Mouse (Mus musculus) megakaryocyte-erythroid progenitor cell, adult 5 weeks (primary cell): ENCODE measurements around the gene Tjp3. TPM values are rescaled to one million over a fixed set of nuclear protein-coding genes. Genes with fewer than 3 reads are reported as not detected.

ENCODE experiments used
- polyA plus RNA-seq: library from polyadenylated mRNA; stranded (reverse); fragments of >175 nt; gene quantifications from 2 replicates; pipeline ENCODE4 v1.2.3, GENCODE M21; 2012

The Tjp3 gene
- polyA plus RNA-seq: 15.6 and 16.5 TPM in 2 replicates

DNA sequence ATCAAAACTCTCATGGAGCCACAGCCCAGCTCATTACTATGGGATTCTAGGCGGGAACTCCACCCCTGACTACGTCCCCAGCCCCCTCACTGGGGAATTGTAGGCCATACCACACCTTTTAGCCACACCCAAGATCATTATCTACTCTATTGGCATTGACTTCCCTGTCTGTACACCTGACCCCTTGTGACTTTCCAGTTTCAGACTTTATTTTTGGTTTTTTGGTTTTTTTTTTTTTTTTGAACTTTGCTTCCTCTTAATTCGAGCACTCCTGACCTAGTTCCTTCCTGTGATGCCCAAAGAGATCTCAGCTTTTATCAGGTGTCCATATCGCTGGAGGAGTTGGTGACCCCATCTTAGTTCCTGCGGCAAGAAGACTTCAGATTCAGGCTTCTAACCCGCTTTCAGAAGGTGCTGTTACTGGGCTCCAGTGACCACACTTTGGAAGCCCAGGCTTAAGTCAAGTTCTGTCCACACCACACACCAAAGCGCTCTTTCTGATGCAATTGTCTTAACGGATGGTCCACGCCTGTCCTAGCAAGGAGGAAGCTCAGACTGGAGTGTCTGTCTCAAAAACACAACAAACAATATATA is at the start of gene Tjp3:
TSS of gene Tjp3 (minus strand) at position 71 of the 594 bp plus-strand sequence.

DNA sequence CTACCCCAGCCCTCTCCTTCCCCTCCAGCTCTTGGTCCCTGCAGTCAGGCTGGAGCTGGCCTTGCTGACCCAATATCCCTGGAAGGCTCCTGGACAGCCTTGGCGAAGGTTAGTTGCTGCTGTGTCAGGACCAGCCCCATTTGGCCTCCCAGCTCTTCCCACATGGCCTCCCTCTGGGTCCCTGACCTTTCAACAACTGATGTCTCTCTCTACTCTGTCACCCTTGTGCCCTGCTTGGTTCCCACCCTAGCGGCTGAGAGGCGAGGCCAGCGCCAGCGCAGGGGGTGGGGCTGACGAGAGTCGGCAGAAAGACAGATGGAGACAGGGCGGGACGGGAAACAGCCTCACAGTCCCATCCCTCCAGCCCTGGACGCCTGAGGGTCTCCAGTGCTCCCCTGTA is 37.0 kb upstream of the Tjp3 start, which contains the start of gene Tbxa2r:
TSS of gene Tbxa2r (plus strand) at position 346 of the 400 bp plus-strand sequence.

DNA sequence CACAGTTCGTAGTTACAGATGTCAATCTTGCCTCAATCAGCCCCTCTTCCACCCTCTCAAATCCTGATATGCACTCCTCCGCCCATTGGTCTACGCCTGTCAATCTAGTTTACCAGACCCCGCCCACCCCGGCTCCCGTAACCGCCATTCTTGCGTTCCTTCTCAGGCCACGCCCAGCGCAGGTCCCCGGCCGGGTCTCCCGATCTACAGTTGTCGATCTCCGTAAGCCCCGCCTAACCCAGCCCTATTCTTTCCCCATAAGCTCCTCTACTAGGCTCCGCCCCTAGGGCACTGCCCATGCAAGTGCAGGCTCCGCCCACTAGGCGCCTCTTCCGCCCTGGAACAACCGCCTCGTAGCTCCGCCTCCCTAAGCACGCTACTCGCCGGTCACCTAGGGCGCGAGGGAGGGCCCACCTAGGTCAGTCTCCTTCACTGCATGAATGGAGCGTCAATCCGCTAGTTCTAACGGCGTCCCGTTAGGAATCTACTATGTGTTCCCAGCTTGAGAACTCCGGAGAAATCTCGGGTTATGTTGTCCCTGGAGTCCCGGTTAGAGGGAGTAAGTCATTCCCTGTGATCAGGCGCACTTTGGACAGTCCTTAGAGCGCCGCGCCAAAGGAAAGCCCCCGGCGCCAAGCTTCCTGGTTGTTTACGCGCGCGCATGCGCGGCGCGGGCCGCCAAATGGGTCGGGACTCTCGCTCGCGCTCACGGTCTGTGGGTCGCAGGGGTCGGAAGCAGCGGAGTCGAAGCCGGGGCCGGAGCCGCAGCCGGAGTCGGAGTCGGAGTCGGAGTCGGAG is 29.4 kb upstream of the Tjp3 start, which contains the start of gene Cactin:
TSS of gene Cactin (plus strand) at position 554 of the 798 bp plus-strand sequence.

DNA sequence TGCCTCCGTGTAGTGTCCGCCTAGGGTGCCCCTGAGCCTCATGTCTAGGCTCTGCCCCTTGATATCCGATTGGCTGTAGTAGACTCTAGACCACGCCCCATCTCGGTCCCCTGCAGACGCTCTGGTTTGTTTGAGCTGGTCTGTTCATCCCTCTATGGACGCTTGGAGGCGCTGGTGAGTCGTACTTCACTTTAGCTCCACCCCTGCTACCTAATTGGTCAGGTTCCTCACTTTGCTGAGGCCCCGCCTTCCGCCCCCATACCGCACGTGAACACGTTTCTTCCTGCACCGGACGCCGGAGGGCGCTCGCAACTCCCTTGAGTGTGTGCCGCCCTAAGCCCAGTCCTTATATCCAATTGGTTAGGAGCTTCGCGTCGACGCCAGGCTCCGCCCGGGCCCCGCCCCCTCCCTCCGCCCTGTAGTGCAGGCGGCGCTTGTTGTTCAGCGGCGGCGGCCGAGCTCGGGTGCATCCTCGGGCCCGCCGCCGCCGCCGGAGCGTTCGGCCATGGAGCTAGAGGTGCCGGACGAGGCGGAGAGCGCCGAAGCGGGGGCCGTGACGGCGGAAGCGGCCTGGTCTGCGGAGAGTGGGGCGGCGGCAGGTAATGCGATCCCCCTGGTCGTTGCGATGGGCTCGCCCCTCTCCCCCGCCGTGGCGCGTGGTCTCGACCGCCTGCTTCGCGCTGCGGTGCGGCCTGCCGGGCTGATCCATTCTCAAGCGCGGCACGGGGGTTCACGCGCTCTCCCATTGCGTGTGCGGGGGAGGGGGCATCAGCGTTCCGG is 1.4 kb upstream of the Tjp3 start, which contains the start of gene Pip5k1c:
TSS of gene Pip5k1c (plus strand) at position 410 of the 780 bp plus-strand sequence.

DNA sequence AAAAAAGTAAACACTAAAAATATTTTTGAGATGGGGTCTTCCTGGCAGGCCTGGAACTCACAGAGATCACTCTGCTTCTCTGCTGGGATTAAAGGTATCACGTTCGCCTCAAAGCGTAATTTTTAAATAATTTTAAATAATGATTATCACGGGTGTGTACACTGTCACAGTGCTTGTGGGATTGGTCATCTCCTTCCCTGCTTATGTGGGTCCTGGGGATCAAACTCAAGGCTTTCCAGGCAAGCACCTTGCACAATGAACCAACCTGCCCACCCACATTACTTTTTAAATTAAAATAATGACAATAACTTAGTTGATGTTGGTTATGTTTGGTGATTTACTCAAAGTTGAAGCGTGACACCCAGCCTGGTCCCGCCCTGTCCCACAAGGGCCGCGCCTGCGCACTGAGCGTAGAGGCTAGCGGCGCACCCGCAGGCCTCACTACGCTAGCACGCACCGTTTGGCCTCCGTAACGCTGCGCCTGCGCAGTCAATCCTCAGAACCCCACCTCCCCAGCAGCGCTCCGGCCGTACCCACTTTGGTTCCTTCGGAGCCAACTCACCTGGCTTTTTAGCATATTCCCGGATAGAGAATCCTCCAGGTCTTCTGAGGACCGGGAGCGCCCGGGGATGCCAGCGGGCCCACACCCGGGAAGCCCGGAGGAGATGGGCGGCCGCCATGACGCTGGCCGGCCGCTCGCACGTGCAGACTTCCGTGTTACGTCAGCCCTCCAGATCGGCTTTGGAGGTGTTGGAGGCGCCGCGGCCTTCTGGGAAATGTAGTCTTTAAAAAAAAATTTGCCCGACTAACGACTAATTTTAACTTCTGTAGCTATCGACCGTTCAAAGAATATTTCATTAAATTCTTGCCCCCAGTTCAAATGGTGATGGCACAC is 24.9 kb downstream of the Tjp3 start, which contains the start of the genes Mrpl54 and Apba3:
TSS of gene Mrpl54 (minus strand) at position 724 of the 895 bp plus-strand sequence.
TSS of gene Apba3 (plus strand) at position 750 of the 895 bp plus-strand sequence.

DNA sequence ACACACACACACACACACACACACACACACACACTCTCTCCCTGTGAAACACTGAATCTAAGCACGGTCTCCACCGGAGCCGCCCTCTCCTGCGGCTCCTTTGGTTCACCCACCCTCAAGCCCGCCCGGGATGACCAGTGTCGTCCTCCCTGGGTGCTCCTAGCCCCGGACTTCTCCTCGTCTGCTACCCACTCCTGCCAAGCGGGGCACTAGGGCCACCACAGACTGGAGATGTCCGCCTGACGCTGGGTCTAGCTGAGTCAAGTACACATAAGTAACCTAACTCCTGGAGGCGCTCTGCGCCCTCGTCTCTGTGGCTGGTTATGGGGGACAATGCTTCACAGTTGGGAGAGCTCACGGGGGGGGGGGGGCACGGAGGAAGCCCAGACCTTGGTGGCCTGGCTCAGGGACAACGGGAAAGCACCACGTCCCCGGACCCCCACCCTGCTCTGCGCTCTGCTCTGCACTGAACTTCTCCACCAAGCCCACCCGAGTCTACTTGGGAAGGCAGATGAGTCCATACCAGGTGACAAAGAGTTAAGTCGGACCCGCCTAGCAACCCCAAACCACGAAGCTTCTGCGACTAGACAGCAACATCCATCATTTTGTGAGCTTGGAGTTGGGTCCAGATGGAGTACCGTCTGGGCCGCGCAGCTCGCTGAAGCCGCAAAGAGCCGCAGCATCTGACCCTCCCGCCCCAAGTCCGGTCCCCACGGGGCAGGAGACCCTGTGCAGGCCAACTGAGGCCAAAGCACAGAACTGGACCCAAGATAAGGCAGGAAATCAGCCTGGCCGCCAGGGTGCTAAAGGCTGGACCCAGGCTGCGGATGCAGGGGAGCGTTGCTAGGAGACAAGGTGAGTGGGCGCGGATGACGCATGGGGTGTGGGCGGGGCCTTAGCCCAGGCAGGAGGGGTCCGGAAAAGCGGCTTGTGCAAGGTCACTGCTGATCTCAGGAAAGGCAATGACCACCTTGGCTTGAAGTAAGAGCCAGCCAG is 38.7 kb downstream of the Tjp3 start, which contains the start of gene Matk:
TSS of gene Matk (plus strand) at position 512 of the 996 bp plus-strand sequence.

DNA sequence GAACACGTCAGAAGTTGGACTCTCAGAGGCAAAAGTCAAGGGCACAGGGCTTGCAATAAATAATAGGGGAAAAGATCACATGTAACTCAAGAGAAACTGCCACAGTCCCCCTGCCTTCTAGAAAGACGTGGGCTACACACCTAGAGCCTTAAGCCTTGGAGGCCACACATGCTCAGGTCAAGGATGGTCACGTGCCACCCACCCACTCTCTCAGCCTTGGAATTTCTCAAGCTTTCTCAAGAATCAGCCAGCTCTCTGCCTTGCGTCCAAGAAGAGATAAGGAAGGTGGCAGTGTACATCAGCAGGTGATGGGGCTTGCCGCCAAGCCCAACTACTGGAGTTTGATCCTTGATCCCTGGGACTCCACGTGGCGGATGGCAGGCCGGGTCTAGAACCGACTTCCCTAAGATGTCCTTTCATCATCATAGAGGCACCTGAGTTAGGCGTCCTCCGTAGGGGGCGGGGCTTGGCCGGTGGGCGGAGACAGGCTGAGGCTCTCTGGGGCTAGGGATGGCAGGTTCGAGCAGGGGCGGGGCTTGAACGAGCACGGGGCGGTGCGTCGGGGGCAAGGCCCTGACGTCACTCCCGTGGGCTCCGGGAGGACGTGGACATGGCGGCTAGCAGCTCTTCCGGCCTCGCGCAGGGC is 58.7 kb downstream of the Tjp3 start, which contains the start of gene Zfr2:
TSS of gene Zfr2 (plus strand) at position 576 of the 646 bp plus-strand sequence.

DNA sequence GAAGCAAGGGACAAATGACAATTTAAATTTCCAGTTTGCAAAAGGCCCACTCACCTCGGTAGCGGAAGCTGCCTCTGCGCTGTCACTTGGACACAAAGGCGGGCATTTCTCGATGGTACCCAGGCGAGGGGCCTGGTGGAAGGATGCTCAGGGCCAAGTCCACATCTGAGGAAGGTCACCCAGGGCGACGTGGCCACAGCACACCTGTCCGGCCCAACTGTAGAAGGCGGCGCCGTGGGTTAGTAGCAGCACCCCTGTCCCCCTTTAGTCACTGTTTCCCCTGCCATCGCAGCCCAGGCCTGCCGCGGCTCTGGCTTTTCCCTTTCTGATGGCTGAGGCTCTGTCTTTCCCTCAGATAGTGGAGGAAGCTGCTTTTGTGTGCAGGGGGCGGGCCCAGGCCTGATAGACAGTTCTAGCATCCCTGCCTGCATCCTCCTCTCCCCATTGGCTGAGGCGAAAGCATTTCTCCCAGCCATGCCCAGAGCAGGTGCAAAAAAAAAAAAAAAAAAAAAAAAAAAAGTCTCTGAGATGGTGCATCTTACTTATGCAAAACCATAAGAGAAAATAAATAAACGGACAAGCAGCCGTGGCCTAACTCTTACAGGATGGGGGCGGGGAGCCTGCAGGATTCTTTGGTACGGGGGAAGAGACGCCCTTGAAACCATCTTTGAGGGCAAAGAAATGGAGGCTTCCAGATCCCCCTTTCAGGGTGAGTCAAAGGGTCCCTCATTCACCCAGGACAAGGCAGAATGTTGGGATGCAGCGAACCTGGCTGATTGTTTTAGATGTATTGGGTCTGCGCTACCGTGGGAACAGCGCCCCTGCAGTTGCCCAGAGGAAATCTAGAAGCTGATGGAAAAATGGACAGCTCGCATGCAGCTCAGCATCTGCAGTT is 60.7 kb downstream of the Tjp3 start, which contains the start of gene Atcay:
TSS of gene Atcay (minus strand) at position 396 of the 895 bp plus-strand sequence.

Other genes with a start within 250 kb of the Tjp3 start
- gene Sgta, start 231.4 kb downstream of the Tjp3 start, polyA plus RNA-seq: 180 and 187 TPM in 2 replicates
- 82.5 and 89.0 TPM in 2 replicates for gene Thop1, start 221.5 kb downstream of the Tjp3 start, polyA plus RNA-seq
- 0.54 and 0.71 TPM in 2 replicates for gene Creb3l3, start 192.7 kb downstream of the Tjp3 start, polyA plus RNA-seq
- 414 and 429 TPM in 2 replicates for gene Map2k2, start 185.7 kb downstream of the Tjp3 start, polyA plus RNA-seq
- 140 and 145 TPM in 2 replicates for gene Zbtb7a, start 156.4 kb downstream of the Tjp3 start, polyA plus RNA-seq
- gene Pias4, start 123.7 kb downstream of the Tjp3 start, polyA plus RNA-seq: 42.4 and 50.2 TPM in 2 replicates
- gene Eef2, start 115.0 kb downstream of the Tjp3 start, polyA plus RNA-seq: 2,457 and 2,760 TPM in 2 replicates
- 87.1 and 87.3 TPM in 2 replicates for gene Dapk3, start 108.6 kb downstream of the Tjp3 start, polyA plus RNA-seq
- gene 4930442H23Rik, start 107.7 kb downstream of the Tjp3 start, polyA plus RNA-seq: not detected in 2 replicates
- not detected in 2 replicates for gene Nmrk2, start 89.5 kb downstream of the Tjp3 start, polyA plus RNA-seq
- 0.06 TPM in 1 of 2 replicates, not detected in the other for gene Atcay, start 60.7 kb downstream of the Tjp3 start, polyA plus RNA-seq
- 0.35 and 0.63 TPM in 2 replicates for gene Zfr2, start 58.4 kb downstream of the Tjp3 start, polyA plus RNA-seq
- 66.6 and 73.6 TPM in 2 replicates for gene Matk, start 38.6 kb downstream of the Tjp3 start, polyA plus RNA-seq
- 478 and 479 TPM in 2 replicates for gene Mrpl54, start 24.6 kb downstream of the Tjp3 start, polyA plus RNA-seq
- 99.2 and 99.9 TPM in 2 replicates for gene Apba3, start 24.6 kb downstream of the Tjp3 start, polyA plus RNA-seq
- gene Pip5k1c, start 1.4 kb upstream of the Tjp3 start, polyA plus RNA-seq: 317 and 331 TPM in 2 replicates
- 96.8 and 123 TPM in 2 replicates for gene Cactin, start 29.5 kb upstream of the Tjp3 start, polyA plus RNA-seq
- 3.6 and 5.2 TPM in 2 replicates for gene Tbxa2r, start 37.1 kb upstream of the Tjp3 start, polyA plus RNA-seq
- 0.32 and 0.93 TPM in 2 replicates for gene Gipc3, start 51.7 kb upstream of the Tjp3 start, polyA plus RNA-seq
- 274 and 308 TPM in 2 replicates for gene Hmg20b, start 58.9 kb upstream of the Tjp3 start, polyA plus RNA-seq
- gene Mfsd12, start 65.9 kb upstream of the Tjp3 start, polyA plus RNA-seq: 60.6 and 65.0 TPM in 2 replicates
- 2.8 and 5.0 TPM in 2 replicates for gene 4930404N11Rik, start 74.2 kb upstream of the Tjp3 start, polyA plus RNA-seq
- gene Fzr1, start 86.9 kb upstream of the Tjp3 start, polyA plus RNA-seq: 55.8 and 61.0 TPM in 2 replicates
- 169 and 171 TPM in 2 replicates for gene Dohh, start 92.8 kb upstream of the Tjp3 start, polyA plus RNA-seq
- 0.64 and 1.3 TPM in 2 replicates for gene Gm48551, start 92.9 kb upstream of the Tjp3 start, polyA plus RNA-seq
- 6.5 and 12.0 TPM in 2 replicates for gene Gm48552, start 97.4 kb upstream of the Tjp3 start, polyA plus RNA-seq
- 9.7 and 10.1 TPM in 2 replicates for gene Smim24, start 101.5 kb upstream of the Tjp3 start, polyA plus RNA-seq
- 223 and 238 TPM in 2 replicates for gene Nfic, start 164.1 kb upstream of the Tjp3 start, polyA plus RNA-seq
- 0.11 and 0.35 TPM in 2 replicates for gene Celf5, start 191.1 kb upstream of the Tjp3 start, polyA plus RNA-seq
- 293 and 377 TPM in 2 replicates for gene Ncln, start 204.8 kb upstream of the Tjp3 start, polyA plus RNA-seq
- gene S1pr4, start 208.6 kb upstream of the Tjp3 start, polyA plus RNA-seq: 29.4 and 31.3 TPM in 2 replicates
- gene Gna15, start 232.6 kb upstream of the Tjp3 start, polyA plus RNA-seq: 62.5 and 63.6 TPM in 2 replicates